Mouse (Mus musculus): ENCODE results near the gene Cyyr1. TPM values are rescaled to one million over a fixed set of nuclear protein-coding genes. Genes with fewer than 3 reads are reported as not detected.

Gene Cyyr1
- polyA plus RNA-seq, 2 experiments = 0.32 to 0.42 TPM

DNA sequence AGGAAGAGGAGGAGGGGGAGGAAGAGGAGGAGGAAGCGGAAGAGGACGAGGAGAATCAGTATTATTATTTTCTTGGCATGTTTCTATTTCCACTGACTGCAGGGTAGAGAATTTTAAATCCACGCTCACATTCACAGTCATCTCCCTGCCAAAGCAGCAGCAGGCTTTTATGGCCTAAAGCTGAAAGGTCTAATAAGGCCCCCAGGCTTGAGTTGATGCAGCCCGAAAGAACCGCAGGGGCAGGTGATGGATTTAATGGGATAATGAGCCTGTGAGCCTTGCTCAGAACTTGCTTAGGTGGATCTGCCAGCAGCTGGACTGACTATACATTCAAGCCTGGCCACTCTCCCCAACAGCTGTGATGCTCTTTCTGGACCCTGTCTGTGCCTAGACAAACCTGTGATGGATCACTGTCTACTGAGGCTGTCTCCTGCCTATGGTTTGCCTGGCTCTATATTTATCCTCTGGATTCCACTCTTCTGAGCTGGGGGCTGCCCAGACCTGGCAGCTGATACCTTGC lies 78.6 kb downstream of the Cyyr1 start:
- no peak overlapping the region for H3K9ac ChIP-seq (replicated peaks)
- TF ChIP-seq CTCF (IDR thresholded peaks at IDR 0.05; ENCODE audit: low read depth) (no peak), EP300 (IDR thresholded peaks at IDR 0.05; ENCODE audit: low read depth) (no peak)
- H3K4me1 ChIP-seq (replicated peaks; ENCODE audit: control insufficient read depth in 2 of 2, insufficient read depth in 2 of 2, low read length in 1 of 2) = no peaks in the 10 kb centered on the region
- no peaks in the 10 kb centered on the region for H3K27me3 ChIP-seq (ENCODE audit: control insufficient read depth, insufficient read depth, low read length)
- 69% methylated on average over 5 of the region's 5 CpGs for WGBS (ENCODE audit: insufficient replicate concordance)
- no peak overlapping the region for H3K27ac ChIP-seq
- H3K9me3 ChIP-seq (ENCODE audit: control insufficient read depth, low read length) = no peaks in the 10 kb centered on the region
- no peaks in the 10 kb centered on the region for H3K36me3 ChIP-seq (replicated peaks; ENCODE audit: control insufficient read depth, insufficient read depth, low read depth)
- no peak overlapping the region for H3K4me2 ChIP-seq (ENCODE audit: low read depth)
- DNase-seq (ENCODE audit: low read depth in 3 of 3, low spot score in 3 of 3) (no peak), ATAC-seq (ENCODE audit: insufficient read depth) (no peak)
- H3K4me3 ChIP-seq (ENCODE audit: insufficient read depth in 1 of 2, low read depth in 2 of 2, low read length in 2 of 2) = no peak overlapping the region

GRCm38 (mm10) chr16:85470057-85470456 lies 83.1 kb downstream of the Cyyr1 start:
- no peak overlapping the region for H3K4me3 ChIP-seq (ENCODE audit: insufficient read depth in 1 of 2, low read depth in 2 of 2, low read length in 2 of 2)
- H3K4me1 ChIP-seq (replicated peaks; ENCODE audit: control insufficient read depth in 2 of 2, insufficient read depth in 2 of 2, low read length in 1 of 2) = no peaks in the 10 kb centered on the region
- no peak overlapping the region for H3K9ac ChIP-seq (replicated peaks)
- H3K27me3 ChIP-seq (ENCODE audit: control insufficient read depth, insufficient read depth, low read length) = no peaks in the 10 kb centered on the region
- DNase-seq (ENCODE audit: low read depth in 3 of 3, low spot score in 3 of 3) (no peak), ATAC-seq (ENCODE audit: insufficient read depth) (no peak)
- H3K27ac ChIP-seq = no peak overlapping the region
- no peak overlapping the region for H3K4me2 ChIP-seq (ENCODE audit: low read depth)
- no peaks in the 10 kb centered on the region for H3K36me3 ChIP-seq (replicated peaks; ENCODE audit: control insufficient read depth, insufficient read depth, low read depth)
- WGBS (ENCODE audit: insufficient replicate concordance) = 61% methylated on average over 4 of the region's 4 CpGs
- H3K9me3 ChIP-seq (ENCODE audit: control insufficient read depth, low read length) = no peaks in the 10 kb centered on the region
- TF ChIP-seq EP300 (IDR thresholded peaks at IDR 0.05; ENCODE audit: low read depth) (no peak), CTCF (IDR thresholded peaks at IDR 0.05; ENCODE audit: low read depth) (no peak)

GRCm38 (mm10) chr16:85455043-85455442 lies 98.2 kb downstream of the Cyyr1 start:
- no peak for ATAC-seq (ENCODE audit: insufficient read depth)
- no peak overlapping the region for H3K4me3 ChIP-seq (ENCODE audit: insufficient read depth in 1 of 2, low read depth in 2 of 2, low read length in 2 of 2)

GRCm38 (mm10) chr16:85446306-85446705 lies 106.9 kb downstream of the Cyyr1 start:
- Histone ChIP-seq H3K4me2 (ENCODE audit: low read depth) (no peak overlapping the region), H3K9me3 (ENCODE audit: control insufficient read depth, low read length) (no peaks in the 10 kb centered on the region), H3K27me3 (ENCODE audit: control insufficient read depth, insufficient read depth, low read length) (no peaks in the 10 kb centered on the region), H3K27ac (no peak overlapping the region), H3K4me3 (ENCODE audit: insufficient read depth in 1 of 2, low read depth in 2 of 2, low read length in 2 of 2) (no peak overlapping the region), H3K9ac (replicated peaks) (no peak overlapping the region), H3K36me3 (replicated peaks; ENCODE audit: control insufficient read depth, insufficient read depth, low read depth) (no peaks in the 10 kb centered on the region), H3K4me1 (replicated peaks; ENCODE audit: control insufficient read depth in 2 of 2, insufficient read depth in 2 of 2, low read length in 1 of 2) (no peaks in the 10 kb centered on the region)
- no peak for ATAC-seq (ENCODE audit: insufficient read depth)
- DNase-seq (ENCODE audit: low read depth in 3 of 3, low spot score in 3 of 3) = no peak
- no peak for TF ChIP-seq EP300 (IDR thresholded peaks at IDR 0.05; ENCODE audit: low read depth)
- no peak for TF ChIP-seq CTCF (IDR thresholded peaks at IDR 0.05; ENCODE audit: low read depth)
- WGBS (ENCODE audit: insufficient replicate concordance) = 28% methylated on average over 1 of the region's 1 CpGs

More at GRCm38 (mm10) chr16:85455043-85455442, 98.2 kb downstream of the Cyyr1 start:
- Histone ChIP-seq H3K27ac (no peak overlapping the region), H3K27me3 (ENCODE audit: control insufficient read depth, insufficient read depth, low read length) (no peaks in the 10 kb centered on the region), H3K36me3 (replicated peaks; ENCODE audit: control insufficient read depth, insufficient read depth, low read depth) (no peaks in the 10 kb centered on the region), H3K9me3 (ENCODE audit: control insufficient read depth, low read length) (no peaks in the 10 kb centered on the region), H3K4me1 (replicated peaks; ENCODE audit: control insufficient read depth in 2 of 2, insufficient read depth in 2 of 2, low read length in 1 of 2) (no peaks in the 10 kb centered on the region), H3K9ac (replicated peaks) (no peak overlapping the region), H3K4me2 (ENCODE audit: low read depth) (no peak overlapping the region)
- no peak for TF ChIP-seq CTCF (IDR thresholded peaks at IDR 0.05; ENCODE audit: low read depth)
- TF ChIP-seq EP300 (IDR thresholded peaks at IDR 0.05; ENCODE audit: low read depth) = no peak
- WGBS (ENCODE audit: insufficient replicate concordance) = 43% methylated on average over 1 of the region's 1 CpGs
- DNase-seq (ENCODE audit: low read depth in 3 of 3, low spot score in 3 of 3) = no peak

- H3K4me1 ChIP-seq (replicated peaks; ENCODE audit: control insufficient read depth in 2 of 2, insufficient read depth in 2 of 2, low read length in 1 of 2) = no peaks in the 10 kb centered on the region
- no peak overlapping the region for H3K27ac ChIP-seq
- no peak overlapping the region for H3K9ac ChIP-seq (replicated peaks)
- no peak overlapping the region for H3K4me2 ChIP-seq (ENCODE audit: low read depth)
- no peaks in the 10 kb centered on the region for H3K27me3 ChIP-seq (ENCODE audit: control insufficient read depth, insufficient read depth, low read length)
- no peak for ATAC-seq (ENCODE audit: insufficient read depth)
- H3K36me3 ChIP-seq (replicated peaks; ENCODE audit: control insufficient read depth, insufficient read depth, low read depth) = no peaks in the 10 kb centered on the region
- 62% methylated on average over 3 of the region's 3 CpGs for WGBS (ENCODE audit: insufficient replicate concordance)
- TF ChIP-seq EP300 (IDR thresholded peaks at IDR 0.05; ENCODE audit: low read depth) = no peak
- no peak for TF ChIP-seq CTCF (IDR thresholded peaks at IDR 0.05; ENCODE audit: low read depth)
- no peaks in the 10 kb centered on the region for H3K9me3 ChIP-seq (ENCODE audit: control insufficient read depth, low read length)
- DNase-seq (ENCODE audit: low read depth in 3 of 3, low spot score in 3 of 3) = no peak
- H3K4me3 ChIP-seq (ENCODE audit: insufficient read depth in 1 of 2, low read depth in 2 of 2, low read length in 2 of 2) = no peak overlapping the region
Measured at GRCm38 (mm10) chr16:85445801-85446200, 107.4 kb downstream of the Cyyr1 start.
